In the genomic region with DNA sequence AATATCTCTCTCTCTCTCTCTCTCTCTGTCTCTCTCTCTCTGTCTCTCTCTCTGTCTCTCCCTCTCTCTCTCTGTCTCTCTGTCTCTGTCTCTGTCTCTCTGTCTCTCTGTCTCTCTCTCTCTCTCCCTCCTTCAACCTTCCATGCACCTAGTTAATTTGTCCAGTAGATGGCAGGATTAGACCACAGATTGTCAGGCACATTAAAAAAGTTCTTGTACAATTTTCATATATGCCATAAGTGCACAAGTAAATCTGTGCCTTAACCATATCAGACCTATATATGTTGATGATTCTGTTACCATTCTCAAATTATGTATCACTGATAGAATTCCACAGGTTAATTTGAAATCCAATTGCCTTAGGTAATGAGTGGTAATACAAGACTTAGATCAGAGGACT, we compare ENCODE assay signal across 11 mouse cellular contexts.
DNase-seq lines count a peak whose midpoint lies in the region; ATAC-seq and TF ChIP-seq lines count a peak whose summit lies in the region.
"Had no signal": no experiment of that assay in that cellular context is flagged by ENCODE, and none has a peak within 500 bp of the region (broad histone marks: within the 10 kb centered on the region; RNA-seq: fewer than 3 reads in every experiment).

No protein-coding gene starts in this region.

- no peak overlapping the region for H3K27ac ChIP-seq in hindbrain, postnatal 0 days
- no peak overlapping the region for H3K27ac ChIP-seq in hindbrain, embryonic 16.5 days (ENCODE audit: low read depth, low read length)
- no peak overlapping the region for H3K27ac ChIP-seq in neural tube, embryonic 12.5 days
- no peak overlapping the region for H3K27ac ChIP-seq in stomach, postnatal 0 days (replicated peaks)
- H3K27ac ChIP-seq in thymus, adult 2 months (ENCODE audit: control insufficient read depth, insufficient read depth, low read length) = no peak overlapping the region

- DNase-seq in hindbrain, postnatal 0 days (ENCODE audit: low spot score) = peak; percentile 70
- DNase-seq in neural tube, embryonic 10.5 days (ENCODE audit: extremely low spot score, low spot score) = no peak
- peak; percentile 43 for DNase-seq in embryo, embryonic 11 days
- no peak for DNase-seq in stomach, postnatal 0 days (ENCODE audit: low spot score)
- DNase-seq in thymus, adult 2 months = no peak
- no peak for DNase-seq in gastrocnemius, postnatal 36 days
- DNase-seq: kidney, adult 11 months; lung, postnatal 14 days; right cerebral cortex, postnatal 4 days had no signal

- H3K4me3 ChIP-seq in hindbrain, postnatal 0 days (ENCODE audit: low read length) = no peak overlapping the region
- H3K4me3 ChIP-seq in hindbrain, embryonic 16.5 days (ENCODE audit: low read length) = no peak overlapping the region
- no peak overlapping the region for H3K4me3 ChIP-seq in neural tube, embryonic 12.5 days
- H3K4me3 ChIP-seq in stomach, postnatal 0 days (ENCODE audit: low read depth, low read length) = no peak overlapping the region
- no peak overlapping the region for H3K4me3 ChIP-seq in thymus, adult 2 months (ENCODE audit: control insufficient read depth, insufficient read depth, low read length)

- TF ChIP-seq EP300 in stomach, postnatal 0 days (optimal IDR thresholded peaks at IDR 0.05) = no peak

- no peaks in the 10 kb centered on the region for H3K9me3 ChIP-seq in hindbrain, postnatal 0 days (ENCODE audit: low read length)
- no peaks in the 10 kb centered on the region for H3K9me3 ChIP-seq in hindbrain, embryonic 16.5 days (ENCODE audit: control insufficient read depth, low read length)
- no peaks in the 10 kb centered on the region for H3K9me3 ChIP-seq in neural tube, embryonic 12.5 days
- no peaks in the 10 kb centered on the region for H3K9me3 ChIP-seq in stomach, postnatal 0 days (ENCODE audit: control insufficient read depth, low read length)

- intact Hi-C loops in gastrocnemius, postnatal 36 days (cut with DNase I) = no loop called here

- no peaks in the 10 kb centered on the region for H3K36me3 ChIP-seq in hindbrain, postnatal 0 days (ENCODE audit: insufficient read depth, low read length)
- H3K36me3 ChIP-seq in hindbrain, embryonic 16.5 days (ENCODE audit: control insufficient read depth, insufficient read depth, low read length) = no peaks in the 10 kb centered on the region
- no peaks in the 10 kb centered on the region for H3K36me3 ChIP-seq in neural tube, embryonic 12.5 days
- no peaks in the 10 kb centered on the region for H3K36me3 ChIP-seq in stomach, postnatal 0 days (ENCODE audit: control insufficient read depth, insufficient read depth, low read length)
- H3K36me3 ChIP-seq in thymus, adult 2 months (ENCODE audit: control insufficient read depth, insufficient read depth, low read length) = no peaks in the 10 kb centered on the region

- no peak for TF ChIP-seq POLR2A in thymus, adult 2 months (IDR thresholded peaks at IDR 0.05; ENCODE audit: control insufficient read depth, extremely low read depth, insufficient read depth, low read length, poor library complexity)

- H3K27me3 ChIP-seq in hindbrain, postnatal 0 days (ENCODE audit: insufficient read depth, low read length) = no peaks in the 10 kb centered on the region
- no peaks in the 10 kb centered on the region for H3K27me3 ChIP-seq in hindbrain, embryonic 16.5 days (replicated peaks; ENCODE audit: control insufficient read depth, insufficient read depth, low read length)
- no peaks in the 10 kb centered on the region for H3K27me3 ChIP-seq in neural tube, embryonic 12.5 days (replicated peaks)
- H3K27me3 ChIP-seq in stomach, postnatal 0 days (ENCODE audit: control insufficient read depth, insufficient read depth, low read length) = no peaks in the 10 kb centered on the region
- H3K27me3 ChIP-seq in thymus, adult 2 months (ENCODE audit: control insufficient read depth, insufficient read depth, low read length) = no peaks in the 10 kb centered on the region

- ATAC-seq in hindbrain, postnatal 0 days = no peak
- no peak for ATAC-seq in hindbrain, embryonic 16.5 days
- peak; percentile 50; the same call in 1 of the 2 replicates for ATAC-seq in neural tube, embryonic 12.5 days (ENCODE audit: low FRiP score, low read depth)
- no peak for ATAC-seq in stomach, postnatal 0 days (ENCODE audit: low FRiP score, low TSS enrichment)

- TF ChIP-seq CTCF in hindbrain, postnatal 0 days (IDR thresholded peaks at IDR 0.05; ENCODE audit: low read depth) = peak; percentile 80
- peak; percentile 75 for TF ChIP-seq CTCF in stomach, postnatal 0 days (IDR thresholded peaks at IDR 0.05; ENCODE audit: low read depth)
- no peak for TF ChIP-seq CTCF in thymus, adult 2 months (IDR thresholded peaks at IDR 0.05; ENCODE audit: borderline replicate concordance, control insufficient read depth, extremely low read depth, insufficient read depth, low read length, poor library complexity)

- H3K4me1 ChIP-seq in hindbrain, postnatal 0 days (ENCODE audit: insufficient read depth, low read length) = no peaks in the 10 kb centered on the region
- no peaks in the 10 kb centered on the region for H3K4me1 ChIP-seq in hindbrain, embryonic 16.5 days (ENCODE audit: control insufficient read depth, insufficient read depth, low read depth, low read length)
- no peaks in the 10 kb centered on the region for H3K4me1 ChIP-seq in neural tube, embryonic 12.5 days
- H3K4me1 ChIP-seq in stomach, postnatal 0 days (replicated peaks; ENCODE audit: control insufficient read depth, insufficient read depth) = no peaks in the 10 kb centered on the region
- no peaks in the 10 kb centered on the region for H3K4me1 ChIP-seq in thymus, adult 2 months (replicated peaks; ENCODE audit: control insufficient read depth, insufficient read depth, low read length)

- H3K9ac ChIP-seq in hindbrain, postnatal 0 days (replicated peaks; ENCODE audit: low read length) = no peak overlapping the region
- H3K9ac ChIP-seq in hindbrain, embryonic 16.5 days (ENCODE audit: low read depth, low read length) = no peak overlapping the region
- no peak overlapping the region for H3K9ac ChIP-seq in neural tube, embryonic 12.5 days
- no peak overlapping the region for H3K9ac ChIP-seq in stomach, postnatal 0 days (ENCODE audit: low read length)

- no peak overlapping the region for H3K4me2 ChIP-seq in hindbrain, postnatal 0 days (ENCODE audit: low read depth, low read length)
- H3K4me2 ChIP-seq in hindbrain, embryonic 16.5 days (ENCODE audit: low read length) = no peak overlapping the region
- no peak overlapping the region for H3K4me2 ChIP-seq in neural tube, embryonic 12.5 days (replicated peaks)
- H3K4me2 ChIP-seq in stomach, postnatal 0 days (replicated peaks; ENCODE audit: low read depth) = no peak overlapping the region

Comparison
In these comparisons a context has a peak if more than half of its experiments do, and no peak if none do; other contexts are left out.
1. DNase-seq: peak in hindbrain, postnatal 0 days (single experiment) and embryo, embryonic 11 days (single experiment); none in neural tube, embryonic 10.5 days (single experiment), stomach, postnatal 0 days (single experiment), thymus, adult 2 months (single experiment) and gastrocnemius, postnatal 36 days (0 of 2).